Mouse (Mus musculus) right cerebral cortex, postnatal 36 days (tissue): Measurements from ENCODE around the gene Ap3b1.
A peak's percentile ranks its signal among the peaks of the same experiment; 100 is the strongest.
"Not testable (repeated sequence)": the region's sequence is repeated elsewhere in the genome, so short reads cannot be mapped to it uniquely, and the experiment has no call there.

Source experiments
- DNase-seq, 2 experiments: peaks; one replicate each; pipeline ENCODE4 v3.0.0; 2022; ENCODE audit warnings: low spot score in 2 of 2, mixed read lengths in 1 of 2

Ap3b1 gene

DNA sequence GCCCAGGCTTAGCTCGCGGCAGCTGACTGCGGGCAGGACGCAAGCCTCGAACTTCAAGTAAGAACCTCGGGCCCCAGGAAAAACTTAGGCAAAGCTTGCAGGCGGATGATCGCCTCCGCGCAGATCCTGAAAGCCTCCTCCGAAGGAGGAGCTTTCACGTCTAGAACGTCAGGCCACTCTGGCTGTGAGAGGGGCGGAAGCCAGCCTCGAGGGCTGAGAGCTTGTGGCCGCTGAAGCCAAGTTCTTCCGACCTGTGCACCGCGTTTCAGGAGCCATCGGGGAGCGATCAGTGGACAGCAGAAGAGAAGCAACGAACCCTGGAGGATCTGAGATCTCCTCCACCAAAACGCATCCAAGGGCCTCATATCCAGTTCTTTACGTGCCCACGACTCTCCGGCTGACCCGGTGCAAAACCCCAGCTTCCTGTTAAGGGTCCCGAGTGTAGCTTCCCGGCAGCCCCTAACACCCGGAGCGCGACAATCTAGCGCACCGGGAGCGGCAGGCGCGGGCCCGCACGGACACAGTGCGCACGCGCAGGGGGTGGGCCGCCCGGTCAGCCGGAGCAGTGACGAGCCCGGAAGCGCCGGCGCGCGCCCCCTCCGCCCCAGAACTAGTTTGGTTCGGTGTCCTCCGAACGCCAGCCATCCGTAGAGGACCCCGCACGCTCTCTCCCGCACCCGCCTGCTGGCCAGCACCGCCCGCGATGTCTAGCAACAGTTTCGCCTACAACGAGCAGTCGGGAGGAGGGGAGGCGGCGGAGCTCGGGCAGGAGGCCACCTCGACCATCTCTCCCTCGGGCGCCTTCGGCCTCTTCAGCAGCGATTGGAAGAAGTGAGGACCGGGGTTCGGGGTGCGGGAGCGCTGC, at the start of gene Ap3b1:
Ap3b1 (plus strand) TSS at position 560 of the 865 bp plus-strand sequence.
- DNase-seq, result peak; percentile 83 to 84

DNA sequence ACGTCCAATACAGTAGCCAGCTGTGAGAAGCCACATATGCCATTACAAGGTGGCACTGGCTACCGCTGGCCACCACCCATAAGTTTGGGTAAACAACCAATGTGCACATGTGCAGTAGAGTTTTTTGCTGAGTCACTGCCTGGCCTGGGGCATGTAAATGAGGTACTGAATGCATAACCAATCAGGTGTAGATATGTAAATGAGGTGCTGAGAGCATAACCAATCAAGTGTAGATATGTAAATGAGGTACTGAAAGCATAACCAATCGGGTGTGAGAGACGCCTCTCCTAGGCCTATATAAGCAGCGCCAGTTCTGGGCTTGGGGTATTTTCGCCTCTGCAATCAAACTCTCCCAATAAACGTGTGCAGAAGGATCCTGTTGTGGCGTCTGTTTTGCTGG, 45.9 kb upstream of the Ap3b1 start:
- not testable (repeated sequence) for DNase-seq

DNA sequence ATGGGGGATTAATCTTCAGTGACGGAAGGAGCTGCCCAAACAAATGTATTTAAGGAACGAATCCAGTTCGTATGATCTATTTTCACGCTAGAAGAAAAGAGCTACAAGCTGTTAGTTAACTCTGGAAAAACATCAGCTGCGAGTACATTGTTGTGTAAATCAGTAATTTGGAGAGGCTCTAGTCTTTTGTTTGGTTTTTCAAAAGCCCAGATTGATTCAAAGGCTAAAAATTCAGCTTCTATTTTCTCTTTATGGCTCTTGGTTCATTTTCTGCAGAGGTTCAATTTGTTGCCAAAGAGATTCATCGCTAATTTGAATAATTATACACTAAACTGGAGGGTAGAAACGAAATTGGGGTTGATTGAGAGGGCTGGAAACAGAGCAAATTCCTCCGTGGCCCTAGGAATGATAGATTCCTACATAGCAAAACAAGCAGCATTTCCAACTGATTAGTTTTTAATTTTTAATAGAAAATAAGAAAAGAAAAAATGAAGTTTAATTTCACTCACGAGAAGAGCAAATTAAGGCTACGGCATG, 41.7 kb upstream of the Ap3b1 start:
- no peak for DNase-seq

DNA sequence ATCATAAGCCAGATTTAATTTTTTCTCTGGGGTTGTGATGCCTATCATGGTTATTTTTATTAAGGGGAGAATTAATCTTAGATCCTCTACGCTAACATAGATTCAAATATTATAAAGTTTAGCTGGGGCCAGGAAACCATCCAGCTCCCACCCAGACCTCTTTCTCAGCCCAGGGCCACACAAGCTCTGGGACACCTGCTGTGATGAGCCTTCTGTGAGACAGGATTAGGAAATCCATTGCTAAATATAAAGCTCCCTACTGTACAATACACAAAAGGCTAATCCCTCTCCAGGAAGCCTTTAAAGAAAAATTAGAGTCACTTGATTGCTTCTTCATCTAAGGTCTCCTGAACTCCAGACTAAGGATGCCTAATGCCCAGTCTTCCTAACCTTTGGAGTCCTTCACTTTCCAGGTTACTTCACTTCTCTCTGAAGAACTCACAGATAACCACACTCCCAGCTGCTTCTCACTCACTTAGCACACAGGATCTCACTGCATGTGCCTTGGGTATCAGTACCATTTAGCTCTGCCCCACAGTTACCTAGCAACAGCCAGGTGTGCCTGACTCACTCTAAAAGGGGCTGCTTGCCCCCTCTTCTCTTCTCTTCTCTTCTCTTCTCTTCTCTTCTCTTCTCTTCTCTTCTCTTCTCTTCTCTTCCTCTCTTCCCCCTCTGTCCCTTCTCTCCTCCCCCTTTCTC, 37.5 kb upstream of the Ap3b1 start:
- DNase-seq, result no peak

DNA sequence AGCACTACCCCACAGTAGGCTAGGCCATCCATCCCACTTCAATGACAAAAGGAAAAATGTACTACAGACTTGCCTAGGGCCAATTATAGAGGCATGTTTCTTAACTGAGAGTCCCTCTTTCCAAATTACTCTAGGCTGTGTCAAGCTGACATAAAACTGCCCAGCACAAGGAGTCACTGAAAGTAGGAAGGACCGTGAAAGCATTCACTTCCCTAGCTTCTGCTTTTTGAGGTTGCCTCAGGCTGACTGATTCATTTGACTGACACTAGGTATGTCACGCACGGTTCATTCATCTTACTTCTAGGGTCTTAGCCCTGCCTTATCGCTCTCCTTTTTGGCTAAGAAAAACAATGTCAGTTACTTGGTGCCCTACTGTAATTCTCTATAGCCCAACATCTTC, 36.3 kb upstream of the Ap3b1 start:
- no peak for DNase-seq

DNA sequence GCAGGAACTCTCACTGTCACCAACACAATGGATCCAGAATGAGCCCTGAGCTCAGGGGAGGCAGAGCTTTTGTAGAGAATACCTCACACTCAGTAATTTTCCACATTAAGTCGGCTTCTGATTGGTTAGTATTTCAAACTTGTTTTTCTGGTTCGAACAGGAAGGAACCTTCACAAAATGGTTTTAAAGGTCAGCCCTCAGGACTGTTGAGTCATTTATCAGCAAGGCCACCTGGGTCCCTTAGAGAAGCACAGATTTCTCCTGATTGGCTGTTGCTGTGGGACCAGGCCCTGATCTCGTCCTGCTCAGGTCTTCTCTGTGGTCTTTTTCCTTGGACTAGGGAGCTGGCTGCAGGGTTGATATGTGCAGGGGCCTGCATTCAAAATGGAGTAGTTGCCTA, 30.7 kb upstream of the Ap3b1 start:
- no peak for DNase-seq

DNA sequence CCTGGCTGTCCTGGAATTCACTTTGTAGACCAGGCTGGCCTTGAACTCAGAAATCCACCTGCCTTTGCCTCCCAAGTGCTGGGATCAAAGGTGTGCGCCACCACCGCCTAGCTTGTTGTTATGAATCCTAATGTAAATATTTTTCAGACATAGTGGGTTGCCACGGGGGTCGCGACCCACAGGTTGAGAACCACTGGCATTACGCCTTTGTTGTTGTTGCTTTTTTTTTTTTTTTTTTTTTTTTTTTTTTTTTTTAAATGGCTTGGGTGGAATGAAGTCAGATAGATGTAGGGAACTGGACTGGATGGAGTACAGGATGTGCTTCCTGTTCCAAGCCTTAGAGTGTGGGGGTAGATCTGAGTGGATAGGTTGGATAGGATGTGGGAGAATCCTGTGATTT, 29.8 kb upstream of the Ap3b1 start:
- not testable (repeated sequence) for DNase-seq

DNA sequence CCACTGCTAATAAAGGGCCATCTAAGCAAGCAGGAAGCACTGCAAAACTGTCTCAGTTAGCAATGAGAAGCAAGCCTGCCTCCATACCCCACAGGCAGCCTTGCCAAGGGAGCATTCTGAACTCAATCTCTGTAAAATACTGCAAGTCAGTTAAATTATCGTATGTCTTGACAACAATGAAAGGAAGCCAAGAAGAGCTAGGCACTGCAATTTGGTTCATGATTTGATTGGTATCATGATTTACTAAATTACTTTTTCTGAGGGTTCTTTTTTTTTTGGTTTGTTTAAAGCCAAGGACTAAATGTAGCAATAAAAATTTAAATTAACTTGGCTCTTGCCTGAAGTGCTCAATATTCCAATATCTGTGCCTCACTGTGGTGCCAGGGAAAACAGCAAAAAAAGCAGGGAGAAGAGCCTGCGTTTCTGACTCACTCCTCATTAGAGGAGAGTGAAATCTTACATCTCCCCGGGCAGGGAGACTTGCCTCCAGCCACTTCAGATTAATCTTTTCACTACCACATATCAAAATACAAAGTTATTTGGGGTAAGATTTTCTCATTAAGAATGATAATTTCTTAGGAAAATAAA, 28.3 kb upstream of the Ap3b1 start:
- no peak for DNase-seq

DNA sequence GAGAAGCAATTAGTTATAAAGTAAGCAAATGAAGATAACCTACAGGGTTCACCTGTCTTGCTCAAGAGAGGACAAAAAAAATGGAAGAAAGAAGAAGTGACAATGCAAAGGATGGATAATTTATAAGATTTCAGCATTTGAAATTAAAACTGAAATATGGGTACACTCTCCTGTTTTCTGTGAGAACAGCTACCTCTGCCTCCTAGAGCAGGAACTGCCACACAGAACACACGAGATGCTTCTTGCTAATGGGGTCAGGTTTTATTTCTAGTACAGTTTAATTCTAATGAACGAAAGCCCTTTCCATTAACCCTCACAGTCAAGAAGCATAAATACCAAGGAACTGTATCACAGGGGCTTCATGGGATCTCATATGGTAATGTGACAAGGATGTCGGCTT, 20.4 kb upstream of the Ap3b1 start:
- no peak for DNase-seq

DNA sequence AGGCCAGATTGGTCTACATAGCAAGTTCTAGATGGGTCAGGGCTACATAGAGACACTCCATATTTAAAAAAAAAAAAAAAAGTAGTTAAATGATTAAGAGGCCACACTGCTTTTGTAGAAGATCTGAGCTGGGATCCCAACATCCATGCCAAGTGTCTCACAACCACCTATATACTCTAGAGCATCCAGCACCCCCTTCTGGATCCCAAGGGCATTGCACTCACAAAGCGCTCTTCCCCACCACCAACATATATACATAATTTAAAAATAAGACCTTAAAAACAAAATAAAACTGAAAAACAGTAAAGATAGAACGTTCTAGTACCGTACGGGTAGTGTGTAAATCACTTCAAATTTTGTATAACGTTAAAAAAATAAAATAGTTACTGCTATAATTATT, 15.6 kb upstream of the Ap3b1 start:
- no peak for DNase-seq

DNA sequence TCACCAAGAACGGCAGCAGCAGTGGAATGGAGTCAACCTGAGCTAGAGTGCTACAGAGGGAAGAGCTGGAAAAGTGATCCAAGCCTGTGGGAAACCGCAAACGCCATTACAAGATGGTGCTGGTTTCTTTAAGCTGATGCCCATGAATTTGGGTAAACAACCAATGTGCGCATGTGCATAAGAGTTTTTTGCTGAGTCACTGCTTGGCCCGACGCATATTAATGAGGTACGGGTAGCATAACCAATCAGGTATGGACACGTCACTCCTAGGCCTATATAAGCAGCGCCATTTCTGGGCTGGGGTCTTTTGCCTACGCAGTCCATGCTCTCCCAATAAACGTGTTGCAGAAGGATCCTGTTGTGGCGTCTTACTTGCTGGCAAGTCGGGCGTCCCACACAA, 14.2 kb upstream of the Ap3b1 start:
- DNase-seq, result not testable (repeated sequence)

DNA sequence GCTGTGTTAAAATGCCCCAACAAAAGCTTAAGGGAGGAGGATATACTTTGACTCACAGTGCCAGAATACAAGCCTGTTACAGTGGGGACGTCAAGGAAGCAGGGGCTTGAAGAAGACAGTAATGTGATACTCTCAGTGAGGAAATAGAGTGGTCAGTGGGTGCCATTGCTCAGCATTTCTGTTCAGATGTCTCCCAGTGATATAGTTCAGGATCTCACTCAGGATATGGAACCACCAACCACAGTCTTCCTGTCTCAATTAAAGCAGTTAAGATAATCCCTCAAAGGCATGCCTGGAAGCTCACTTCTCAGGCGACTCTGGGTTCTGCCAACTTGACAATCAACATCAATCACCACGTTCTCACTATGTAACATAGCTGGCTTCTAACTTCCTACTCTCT, 4.2 kb upstream of the Ap3b1 start:
- DNase-seq, result no peak

DNA sequence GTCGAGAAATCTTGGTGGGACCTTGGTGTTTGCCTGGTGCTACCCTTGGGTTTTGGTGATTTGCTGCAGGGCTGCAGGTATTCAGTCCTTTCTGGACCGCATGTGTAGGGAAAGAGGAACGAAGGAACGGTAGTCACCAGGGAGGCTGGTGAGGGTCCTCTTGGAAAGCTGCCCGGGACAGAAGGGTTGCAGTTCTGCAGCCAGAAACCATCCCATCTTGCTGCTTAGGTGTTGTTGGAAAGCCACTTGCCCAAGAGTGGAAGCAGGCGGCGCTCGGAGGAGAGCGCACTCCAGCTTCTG, 709 bp upstream of the Ap3b1 start:
- DNase-seq, result no peak

DNA sequence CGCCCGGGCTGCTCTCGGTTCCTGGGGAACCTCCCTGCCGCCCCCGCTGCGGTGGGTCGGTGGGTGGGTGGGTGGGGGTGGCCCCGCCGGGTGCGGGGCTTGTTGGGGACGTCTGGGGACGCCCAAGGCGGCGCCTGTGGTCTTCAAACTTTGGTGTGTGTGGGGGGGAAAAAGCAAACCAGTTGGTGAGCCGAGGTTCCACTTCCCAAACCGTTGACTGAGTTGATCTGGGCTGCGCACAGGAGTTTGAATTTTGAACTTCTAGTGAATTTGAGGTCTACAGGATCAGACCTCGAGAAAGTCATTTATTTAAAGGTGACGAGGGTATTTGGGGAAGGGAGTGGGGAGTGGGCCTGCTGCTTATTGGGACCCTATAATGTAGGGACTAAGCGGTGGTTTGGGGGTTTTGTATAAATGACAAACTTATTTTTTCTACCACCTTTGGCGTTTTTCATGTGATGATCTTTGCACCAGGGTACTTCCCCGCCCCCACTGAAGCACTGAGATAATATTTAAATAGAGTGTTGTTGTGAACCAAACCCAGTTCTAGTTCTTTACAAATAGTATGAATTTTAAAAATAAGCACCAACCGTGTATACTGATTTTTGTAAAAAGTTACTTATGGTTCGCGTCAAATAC, 641 bp downstream of the Ap3b1 start:
- no peak for DNase-seq

DNA sequence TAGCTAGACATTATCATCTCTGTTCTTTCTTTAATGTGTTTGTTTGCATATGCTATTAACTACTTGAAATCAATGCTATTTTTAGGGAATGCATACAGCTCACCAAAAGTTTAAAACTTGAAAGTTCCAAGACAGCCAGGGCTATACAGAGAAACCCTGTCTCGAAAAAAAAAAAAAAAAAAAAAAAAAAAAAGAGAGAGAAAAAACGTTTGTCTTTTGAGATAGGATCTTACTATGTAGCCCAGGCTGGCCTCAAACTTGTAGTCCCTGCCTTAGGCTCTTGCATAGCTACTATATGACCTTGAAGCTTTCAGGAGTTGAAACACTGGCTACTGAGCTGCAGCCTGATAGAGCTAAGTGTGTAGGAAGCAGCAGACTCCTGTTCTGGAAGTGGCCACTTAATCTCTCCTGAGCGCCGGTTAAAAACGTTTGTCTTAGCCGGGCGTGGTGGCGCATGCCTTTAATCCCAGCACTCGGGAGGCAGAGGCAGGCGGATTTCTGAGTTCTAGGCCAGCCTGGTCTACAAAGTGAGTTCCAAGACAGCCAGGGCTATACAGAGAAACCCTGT, 2.3 kb downstream of the Ap3b1 start:
- not testable (repeated sequence) for DNase-seq

DNA sequence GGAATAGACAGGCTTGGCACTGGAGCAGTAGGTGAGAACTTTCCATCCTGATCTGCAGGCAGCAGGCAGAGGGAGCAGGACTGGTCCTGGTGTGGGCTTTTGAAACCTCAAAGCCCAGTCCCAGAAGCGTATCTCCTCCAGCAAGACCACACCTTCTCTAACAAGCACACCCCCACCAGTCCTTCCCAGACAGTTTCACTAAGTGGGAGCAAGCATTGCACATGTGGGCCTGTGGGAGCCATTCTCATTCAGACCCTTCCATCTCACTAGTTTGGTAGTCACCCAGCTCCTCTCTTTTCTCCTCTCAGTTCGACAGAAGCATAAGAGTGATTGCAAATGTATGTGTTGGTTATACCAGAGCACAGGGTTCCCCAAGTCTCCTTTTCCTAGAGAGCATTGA, 5.6 kb downstream of the Ap3b1 start:
- DNase-seq, result no peak

DNA sequence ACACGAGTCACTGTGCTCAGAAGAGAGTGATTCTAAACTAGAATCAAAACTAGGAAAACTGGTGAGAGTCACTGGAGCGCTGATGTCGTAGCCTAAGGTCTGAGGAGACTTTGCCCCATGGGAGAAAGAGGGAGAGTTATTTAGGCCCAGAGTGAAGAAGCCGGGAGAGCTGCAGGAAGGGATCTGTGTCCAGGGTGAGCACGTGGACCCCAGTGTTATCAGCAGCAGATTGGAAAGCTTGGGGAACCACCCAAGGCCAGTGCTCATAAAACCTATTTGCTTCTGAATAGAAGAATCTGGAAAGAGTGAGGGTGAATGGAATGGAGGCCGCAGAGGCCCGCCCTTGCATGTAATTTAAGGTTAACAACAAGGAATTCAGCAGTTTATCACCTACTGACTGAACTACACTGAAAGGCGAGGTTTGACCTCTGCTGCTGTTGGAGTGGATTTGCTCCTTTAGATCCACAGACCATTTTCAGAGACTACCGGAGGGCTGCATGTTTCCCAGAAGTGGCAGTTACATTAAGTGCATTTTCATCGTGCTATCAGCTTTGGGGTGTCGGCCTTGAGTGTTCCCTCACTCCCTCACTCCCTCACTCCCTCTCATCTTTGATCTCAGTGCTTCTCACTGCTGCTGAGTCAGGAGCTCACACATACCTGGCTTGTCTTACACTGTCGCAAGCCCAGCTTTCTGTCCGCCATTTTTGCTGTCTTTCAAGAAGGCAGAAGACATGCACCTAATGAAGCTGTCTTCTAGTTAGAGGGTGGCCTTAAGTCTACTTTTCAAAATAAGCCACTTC, 6.5 kb downstream of the Ap3b1 start:
- DNase-seq, result no peak

DNA sequence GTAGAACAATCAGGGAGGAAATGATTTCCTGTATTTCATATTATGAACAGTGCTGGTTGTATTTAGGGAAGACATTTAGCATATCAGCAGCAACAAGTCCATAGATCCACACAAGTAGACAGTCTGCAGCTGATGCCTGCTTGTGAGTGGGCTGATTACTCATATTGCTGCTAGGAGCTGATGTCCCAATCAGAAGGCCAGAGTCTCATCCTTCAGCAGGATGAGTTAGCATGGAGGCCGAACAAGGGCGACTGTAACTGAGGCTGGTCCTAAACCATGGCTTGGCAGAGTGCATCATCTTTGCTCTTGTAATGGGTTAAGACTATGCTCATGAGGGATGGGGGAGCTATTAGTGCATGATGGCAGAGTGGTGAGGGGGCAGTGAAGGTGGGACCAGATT, 9.1 kb downstream of the Ap3b1 start:
- DNase-seq, result no peak

DNA sequence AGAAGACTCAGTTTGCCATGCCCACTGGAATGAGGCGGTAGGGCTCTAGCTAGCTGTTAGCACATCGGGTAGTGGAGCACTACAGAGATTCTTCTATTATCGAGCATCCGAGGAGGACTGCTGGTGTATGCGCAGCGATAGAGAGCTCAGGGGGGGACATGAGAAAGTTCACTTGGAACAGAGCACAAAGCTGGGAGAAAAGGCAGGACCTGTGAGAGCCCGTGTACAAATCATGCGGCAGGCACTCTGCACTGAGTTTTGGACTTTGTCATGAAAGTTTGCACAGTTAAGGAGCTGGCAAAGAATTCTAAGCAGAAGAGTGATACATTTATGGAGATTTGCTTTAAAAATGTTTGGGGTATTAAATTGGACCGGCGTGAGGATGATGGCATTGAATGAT, 11.8 kb downstream of the Ap3b1 start:
- DNase-seq, result no peak

DNA sequence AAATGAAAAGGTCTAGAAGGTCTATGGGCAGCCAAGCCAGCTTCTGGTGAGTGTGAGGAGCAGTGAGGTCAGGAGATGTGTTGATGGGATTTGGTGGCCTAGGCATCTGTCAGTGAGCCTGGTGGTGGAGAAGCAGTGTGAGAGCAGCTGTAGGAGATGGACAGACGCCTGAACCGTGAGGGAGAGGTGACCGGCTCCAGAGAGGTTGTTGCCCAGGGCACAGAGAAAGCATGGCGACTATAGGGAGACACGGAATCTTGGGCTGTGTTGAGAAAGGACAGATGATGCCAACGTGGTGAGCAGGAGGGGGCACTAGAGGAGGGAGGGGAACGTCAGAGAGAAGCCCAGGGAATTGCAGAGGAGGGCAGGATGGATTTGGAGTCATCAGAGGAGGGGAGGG, 13.3 kb downstream of the Ap3b1 start:
- DNase-seq, result no peak

DNA sequence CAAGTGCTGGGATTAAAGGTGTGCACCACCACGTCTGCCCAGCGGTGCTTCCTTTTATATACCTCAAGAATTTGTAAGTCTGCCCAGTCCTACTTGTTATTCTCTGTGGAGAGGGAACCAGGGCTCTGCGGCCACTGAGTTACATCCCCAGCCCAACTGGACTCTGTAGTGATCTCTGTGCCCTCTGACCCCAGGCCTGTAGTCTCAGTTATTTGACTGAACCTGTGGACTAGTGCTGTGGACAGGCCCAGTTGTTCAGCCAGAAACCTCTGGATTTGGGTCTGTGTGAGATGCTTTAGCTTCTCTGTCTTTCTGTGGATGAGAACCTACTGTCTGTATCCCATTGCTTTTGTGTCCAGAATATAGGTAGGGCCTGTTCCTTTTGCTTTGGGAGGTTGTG, 15.4 kb downstream of the Ap3b1 start:
- no peak for DNase-seq
